Mouse (Mus musculus) frontal cortex, postnatal 14 days (tissue): ENCODE measurements at regions not wholly inside any gene's neighbourhood (a gene's known extent, or its start where the extent isn't known, plus 50 kb on each side); places are given as distances from the start of the nearest gene placed in this dataset.

ENCODE experiments used
- DNase-seq, 2 experiments: peaks; one replicate each; pipeline ENCODE4 v3.0.0; 2022; ENCODE audit warnings: low spot score in 2 of 2

DNA sequence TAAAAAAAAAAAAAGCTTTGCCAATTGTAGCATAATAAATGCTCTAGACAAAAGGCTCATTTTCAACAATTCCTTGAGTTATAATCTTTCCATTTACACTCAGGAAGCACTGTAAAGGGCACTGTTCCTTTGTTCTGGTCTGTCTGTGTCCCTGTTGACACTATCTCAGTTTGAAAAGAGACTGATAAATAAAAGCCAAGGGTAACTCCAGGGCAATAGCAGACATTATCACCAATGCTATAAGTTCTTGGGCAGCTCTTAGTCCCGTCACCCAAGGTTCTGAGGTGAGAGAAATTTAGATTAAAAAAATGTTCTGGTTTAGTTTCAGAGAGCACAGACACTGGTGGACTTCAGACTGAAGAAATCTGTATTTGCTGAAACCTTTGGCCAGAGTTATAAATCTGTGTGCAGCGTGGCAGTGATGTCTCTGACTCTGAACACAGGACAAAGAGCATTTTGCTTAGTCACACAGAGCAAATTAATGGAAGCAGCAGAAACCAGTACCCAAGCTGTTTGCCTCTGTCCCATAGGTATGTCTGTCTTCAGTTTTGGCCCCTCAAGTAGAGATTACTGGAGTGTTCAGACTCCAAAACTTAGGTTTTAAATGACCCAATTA, 57.6 kb upstream of the Apob start:
- no peak for DNase-seq

- no peak for DNase-seq
Observed at GRCm38 (mm10) chr12:7920888-7921287, 56.6 kb upstream of the Apob start.
